Mouse (Mus musculus) neural tube, embryonic 15.5 days (tissue): ENCODE results near the gene Olfr427. TPM values are rescaled to one million over a fixed set of nuclear protein-coding genes. Genes with fewer than 3 reads are reported as not detected.

Experiments
- ATAC-seq: fragments of 200-750 bp; cut with Nextera tagmentation; 2 replicates; pipeline ENCODE4 v1.8.0; 2017; ENCODE audit warnings: mild to moderate bottlenecking, moderate TSS enrichment, moderate library complexity; ENCODE audit not compliant: low FRiP score
- H3K27ac ChIP-seq: fragments of 300-500 bp; sonication (generic); replicated peaks from 2 replicates; pipeline ENCODE4 v1.5.1; 2015; ENCODE audit warnings: mild to moderate bottlenecking, inconsistent platforms
- H3K27me3 ChIP-seq: fragments of 300-500 bp; sonication (generic); replicated peaks from 2 replicates; pipeline ENCODE4 v1.6.1; 2015; ENCODE audit warnings: inconsistent platforms
- H3K36me3 ChIP-seq: fragments of 300-500 bp; sonication (generic); 2 replicates; pipeline ENCODE4 v1.6.1; 2015; ENCODE audit warnings: inconsistent platforms
- H3K4me1 ChIP-seq: fragments of 300-500 bp; sonication (generic); 2 replicates; pipeline ENCODE4 v1.6.1; 2015; ENCODE audit warnings: inconsistent platforms
- H3K4me2 ChIP-seq: fragments of 300-500 bp; sonication (generic); 2 replicates; pipeline ENCODE4 v1.6.1; 2015; ENCODE audit warnings: inconsistent platforms, mild to moderate bottlenecking, moderate library complexity
- H3K4me3 ChIP-seq: fragments of 300-500 bp; sonication (generic); replicated peaks from 2 replicates; pipeline ENCODE4 v1.5.1; 2015; ENCODE audit warnings: mild to moderate bottlenecking, inconsistent platforms
- H3K9ac ChIP-seq: fragments of 300-500 bp; sonication (generic); replicated peaks from 2 replicates; pipeline ENCODE4 v1.6.1; 2015; ENCODE audit warnings: mild to moderate bottlenecking, inconsistent platforms
- H3K9me3 ChIP-seq: fragments of 300-500 bp; sonication (generic); replicated peaks from 2 replicates; pipeline ENCODE4 v1.6.1; 2016; ENCODE audit warnings: inconsistent platforms
- WGBS: fragments of 180-500 bp; shearing (Covaris S2); methylation state at CpG from one replicate; pipeline ENCODE4 v1.1.7; 2015; ENCODE audit warnings: mixed read lengths; 5-methylcytosine and 5-hydroxymethylcytosine counted together
- polyA plus RNA-seq: library from polyadenylated mRNA; unstranded; fragments of >200 nt; fragmentation: Nextera tagmentation; extraction: Ambion mirVana; gene quantifications from 2 replicates; pipeline ENCODE4 v1.2.1, GENCODE M21; 2015

The Olfr427 gene
- polyA plus RNA-seq, 1 experiment from 2014 or later = not detected

- no peaks in the 10 kb centered on the region for H3K9me3 ChIP-seq
- H3K4me2 ChIP-seq = no peak within 1 kb of the TSS
- H3K27me3 ChIP-seq = no peaks in the 10 kb centered on the region
- ATAC-seq = no peak
- WGBS = 54% methylated on average over 2 of the region's 2 CpGs
- H3K27ac ChIP-seq = no peak within 1 kb of the TSS
- no peak within 1 kb of the TSS for H3K4me3 ChIP-seq
- H3K4me1 ChIP-seq = no peaks in the 10 kb centered on the region
- H3K9ac ChIP-seq = no peak within 1 kb of the TSS
- H3K36me3 ChIP-seq = no peaks in the 10 kb centered on the region
These were observed 24.4 kb downstream of the Olfr427 start, which contains the start of gene Olfr231 for GRCm38 (mm10) chr1:174121062-174121461. Gene Olfr231 (minus strand): TSS chr1:174121162.

GRCm38 (mm10) chr1:174131217-174131616 lies 34.5 kb downstream of the Olfr427 start, which contains the start of gene Olfr424:
Gene Olfr424 (plus strand): TSS chr1:174131517.
- WGBS = 89% methylated on average over 3 of the region's 3 CpGs
- no peak for ATAC-seq
- Histone ChIP-seq H3K9ac (no peak within 1 kb of the TSS), H3K9me3 (no peaks in the 10 kb centered on the region), H3K4me3 (no peak within 1 kb of the TSS), H3K27ac (no peak within 1 kb of the TSS), H3K4me1 (no peaks in the 10 kb centered on the region), H3K36me3 (no peaks in the 10 kb centered on the region), H3K27me3 (no peaks in the 10 kb centered on the region), H3K4me2 (no peak within 1 kb of the TSS)

GRCm38 (mm10) chr1:174131999-174132398 lies 35.3 kb downstream of the Olfr427 start:
- Histone ChIP-seq H3K4me3 (no peak overlapping the region), H3K4me1 (no peaks in the 10 kb centered on the region), H3K27ac (no peak overlapping the region), H3K4me2 (no peak overlapping the region), H3K27me3 (no peaks in the 10 kb centered on the region), H3K9me3 (no peaks in the 10 kb centered on the region), H3K36me3 (no peaks in the 10 kb centered on the region), H3K9ac (no peak overlapping the region)
- WGBS = 76% methylated on average over 3 of the region's 3 CpGs
- ATAC-seq = no peak

- H3K4me3 ChIP-seq = no peak overlapping the region
- H3K27me3 ChIP-seq = no peaks in the 10 kb centered on the region
- H3K4me1 ChIP-seq = no peaks in the 10 kb centered on the region
- no peaks in the 10 kb centered on the region for H3K36me3 ChIP-seq
- no peak overlapping the region for H3K27ac ChIP-seq
- no peak overlapping the region for H3K9ac ChIP-seq
- H3K4me2 ChIP-seq = no peak overlapping the region
- no peaks in the 10 kb centered on the region for H3K9me3 ChIP-seq
- no peak for ATAC-seq
- 81% methylated on average over 2 of the region's 2 CpGs for WGBS
These were observed 44.7 kb downstream of the Olfr427 start for GRCm38 (mm10) chr1:174141384-174141783.

GRCm38 (mm10) chr1:174146696-174147095 lies 50.0 kb downstream of the Olfr427 start:
- Histone ChIP-seq H3K4me2 (no peak overlapping the region), H3K9me3 (no peaks in the 10 kb centered on the region), H3K36me3 (no peaks in the 10 kb centered on the region), H3K4me1 (no peaks in the 10 kb centered on the region), H3K4me3 (no peak overlapping the region), H3K9ac (no peak overlapping the region), H3K27ac (no peak overlapping the region), H3K27me3 (no peaks in the 10 kb centered on the region)
- no peak for ATAC-seq
- 75% methylated on average over 1 of the region's 1 CpGs for WGBS

GRCm38 (mm10) chr1:174149289-174149688 lies 52.6 kb downstream of the Olfr427 start:
- ATAC-seq = no peak
- WGBS = 92% methylated on average over 2 of the region's 2 CpGs
- H3K4me1 ChIP-seq = no peaks in the 10 kb centered on the region
- no peak overlapping the region for H3K4me3 ChIP-seq
- no peaks in the 10 kb centered on the region for H3K27me3 ChIP-seq
- no peaks in the 10 kb centered on the region for H3K36me3 ChIP-seq
- H3K27ac ChIP-seq = no peak overlapping the region
- no peaks in the 10 kb centered on the region for H3K9me3 ChIP-seq
- H3K4me2 ChIP-seq = no peak overlapping the region
- no peak overlapping the region for H3K9ac ChIP-seq

Other genes with a start within 250 kb of the Olfr427 start
- gene Ifi211, start 183.8 kb upstream of the Olfr427 start, polyA plus RNA-seq = 0.51 and 4.7 TPM in 2 replicates
- gene Mndal, start 154.4 kb upstream of the Olfr427 start, polyA plus RNA-seq = 1.1 and 11.7 TPM in 2 replicates
- 0.69 and 2.9 TPM in 2 replicates for gene Ifi203, start 154.2 kb upstream of the Olfr427 start, polyA plus RNA-seq
- 0.41 TPM in 1 of 2 replicates, not detected in the other for gene Ifi202b, start 114.1 kb upstream of the Olfr427 start, polyA plus RNA-seq
- gene Ifi205, start 65.1 kb upstream of the Olfr427 start, polyA plus RNA-seq = 0.43 TPM in 1 of 2 replicates, not detected in the other
- gene Olfr433, start 56.2 kb upstream of the Olfr427 start, polyA plus RNA-seq = not detected in 2 replicates
- gene Olfr432, start 47.7 kb upstream of the Olfr427 start, polyA plus RNA-seq = not detected in 2 replicates
- gene Olfr430, start 30.3 kb upstream of the Olfr427 start, polyA plus RNA-seq = not detected in 2 replicates
- gene Olfr429, start 12.6 kb upstream of the Olfr427 start, polyA plus RNA-seq = not detected in 2 replicates
- not detected in 2 replicates for gene Olfr231, start 24.3 kb downstream of the Olfr427 start, polyA plus RNA-seq
- gene Olfr424, start 34.6 kb downstream of the Olfr427 start, polyA plus RNA-seq = not detected in 2 replicates
- not detected in 2 replicates for gene Olfr420, start 58.7 kb downstream of the Olfr427 start, polyA plus RNA-seq
- gene Spta1, start 75.9 kb downstream of the Olfr427 start, polyA plus RNA-seq = 0.06 and 0.20 TPM in 2 replicates
- gene Olfr419, start 155.2 kb downstream of the Olfr427 start, polyA plus RNA-seq = not detected in 2 replicates
- gene Mptx1, start 233.6 kb downstream of the Olfr427 start, polyA plus RNA-seq = 0.23 TPM in 1 of 2 replicates, not detected in the other